ENCODE assay signal across 8 mouse cellular contexts in the genomic region with DNA sequence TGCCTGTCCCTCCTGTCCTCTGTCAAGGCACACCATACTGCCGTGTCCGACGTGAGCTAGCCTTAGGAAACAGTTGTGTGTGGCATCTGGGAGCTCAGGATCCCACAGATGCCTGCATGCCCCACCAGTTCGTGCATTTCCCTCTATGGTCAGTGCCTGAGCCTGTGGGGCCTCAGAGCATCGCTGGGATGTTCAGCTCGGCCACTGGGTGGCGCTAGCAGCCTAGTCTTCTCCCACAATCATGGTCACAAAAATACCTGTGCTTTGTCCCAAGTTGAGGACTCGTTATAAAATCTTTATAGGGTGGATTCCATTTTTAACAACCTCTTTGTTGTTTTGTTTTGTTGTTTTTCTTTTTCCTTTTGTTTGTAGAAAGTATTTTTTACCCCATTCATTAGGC. TPM values are rescaled to one million over a fixed set of nuclear protein-coding genes. Genes with fewer than 3 reads are reported as not detected.
DNase-seq lines count a peak whose midpoint lies in the region; ATAC-seq and TF ChIP-seq lines count a peak whose summit lies in the region.

No protein-coding gene starts in this region.

- no peak overlapping the region for H3K4me3 ChIP-seq in liver, embryonic 12.5 days
- H3K4me3 ChIP-seq in small intestine, adult 2 months (ENCODE audit: low read depth, low read length), result no peak overlapping the region

- no peak overlapping the region for H3K27ac ChIP-seq in liver, embryonic 12.5 days
- no peak overlapping the region for H3K27ac ChIP-seq in small intestine, adult 2 months (ENCODE audit: insufficient read depth, low read depth, low read length)

- TF ChIP-seq POLR2A in small intestine, adult 2 months (IDR thresholded peaks at IDR 0.05; ENCODE audit: low read depth, low read length), result no peak

- H3K9ac ChIP-seq in liver, embryonic 12.5 days, result no peak overlapping the region

- no peaks in the 10 kb centered on the region for H3K27me3 ChIP-seq in liver, embryonic 12.5 days (replicated peaks)
- no peaks in the 10 kb centered on the region for H3K27me3 ChIP-seq in small intestine, adult 2 months (ENCODE audit: control insufficient read depth, insufficient read depth, low read length)

- H3K36me3 ChIP-seq in liver, embryonic 12.5 days, result peaks cover 54% of the 10 kb centered on the region
- peaks cover 87% of the 10 kb centered on the region for H3K36me3 ChIP-seq in small intestine, adult 2 months (ENCODE audit: control insufficient read depth, insufficient read depth, low read length)

- peaks cover 28% of the 10 kb centered on the region for H3K4me1 ChIP-seq in liver, embryonic 12.5 days
- H3K4me1 ChIP-seq in small intestine, adult 2 months (ENCODE audit: control insufficient read depth, insufficient read depth, insufficient read length, low read length), result peaks cover 23% of the 10 kb centered on the region

- H3K9me3 ChIP-seq in liver, embryonic 12.5 days (replicated peaks), result no peaks in the 10 kb centered on the region

- WGBS in liver, embryonic 12.5 days (ENCODE audit: insufficient replicate concordance), result 25% methylated on average over 8 of the region's 8 CpGs
- 38% methylated on average over 8 of the region's 8 CpGs for WGBS in small intestine, adult 2 months

- peak; percentile 27; the same call in 1 of the 2 replicates for ATAC-seq in liver, embryonic 12.5 days

- DNase-seq in adrenal gland, adult 18-20 months (ENCODE audit: low spot score in 2 of 2), result peak; percentile 46 to 65
- DNase-seq in adrenal gland, adult 8-10 months, result no peak
- peak; percentile 53 to 63 for DNase-seq in layer of hippocampus, postnatal 10 days (ENCODE audit: low spot score in 2 of 2)
- no peak for DNase-seq in layer of hippocampus, adult 8-10 months (ENCODE audit: low spot score in 2 of 2)
- peak; percentile 71 for DNase-seq in ZHBTc4 (ENCODE audit: low read depth, low spot score)
- DNase-seq in embryo, embryonic 9.5 days (ENCODE audit: extremely low spot score), result peak; percentile 49

- H3K4me2 ChIP-seq in liver, embryonic 12.5 days, result no peak overlapping the region

- peak; percentile 87; the same call in 1 of the 2 replicates for TF ChIP-seq CTCF in small intestine, adult 2 months (IDR thresholded peaks at IDR 0.05; ENCODE audit: extremely low read depth, insufficient read length, insufficient replicate concordance, low read depth, low read length)

RNA-seq across cellular contexts. Expression of gene Cck, which starts 37.0 kb away (rescaled TPM):
- total RNA-seq in adrenal gland, adult 18-20 months (2021), result 1 to 10 TPM in 1 of 2 experiments, under 1 TPM in 1; 0.77 to 2.7 TPM
- 1 to 10 TPM in 3 of 4 experiments, under 1 TPM in 1; 0.74 to 4.8 (median 1.4) TPM for total RNA-seq in adrenal gland, adult 8-10 months (2022)
- 100 to 1,000 TPM; 453 to 489 TPM for total RNA-seq in layer of hippocampus, postnatal 10 days (2021)
- total RNA-seq in layer of hippocampus, adult 8-10 months (2022), result 100 to 1,000 TPM; 514 to 576 (median 548) TPM
- polyA plus RNA-seq in liver, embryonic 12.5 days (2016; fragmentation: Nextera tagmentation; extraction: Ambion mirVana), result 1.2 and 1.5 TPM in 2 replicates
- polyA plus RNA-seq in small intestine, adult 2 months (2012; rRNA removed), result 168 and 248 TPM in 2 replicates

Comparison
In these comparisons a context has a peak if more than half of its experiments do, and no peak if none do; other contexts are left out.
1. DNase-seq: peak in adrenal gland, adult 18-20 months (2 of 2), layer of hippocampus, postnatal 10 days (2 of 2), ZHBTc4 (single experiment) and embryo, embryonic 9.5 days (single experiment); none in adrenal gland, adult 8-10 months (single experiment) and layer of hippocampus, adult 8-10 months (0 of 2).
2. RNA of gene Cck, which starts 37.0 kb away (total RNA-seq): 514 to 576 TPM in layer of hippocampus, adult 8-10 months and 453 to 489 TPM in layer of hippocampus, postnatal 10 days; 0.77 to 2.7 TPM in adrenal gland, adult 18-20 months and 0.74 to 4.8 TPM in adrenal gland, adult 8-10 months; every median in the first group is over 10 times any median in the second.